Mouse (Mus musculus): ENCODE data around the gene Fitm1. TPM values are rescaled to one million over a fixed set of nuclear protein-coding genes. Genes with fewer than 3 reads are reported as not detected.

Gene Fitm1
- polyA plus RNA-seq, 1 experiment from 2014 or later = 0.63 TPM

GRCm38 (mm10) chr14:55586149-55586548, 10.7 kb downstream of the Fitm1 start:
- Histone ChIP-seq H3K4me1 (peaks cover 80% of the 10 kb centered on the region), H3K36me3 (peaks cover 42% of the 10 kb centered on the region), H3K4me3 (peak overlapping the region; percentile 80), H3K4me2 (peak overlapping the region; percentile 99), H3K27me3 (replicated peaks) (no peaks in the 10 kb centered on the region), H3K9me3 (replicated peaks) (no peaks in the 10 kb centered on the region), H3K27ac (peak overlapping the region; percentile 97), H3K9ac (peak overlapping the region; percentile 79)
- peak; percentile 54 for ATAC-seq
- WGBS (ENCODE audit: insufficient replicate concordance) = 18% methylated on average over 2 of the region's 2 CpGs

- H3K36me3 ChIP-seq = peaks cover 35% of the 10 kb centered on the region
- H3K27ac ChIP-seq = no peak overlapping the region; the same call in 1 of the 2 replicates
- H3K27me3 ChIP-seq (replicated peaks) = no peaks in the 10 kb centered on the region
- H3K9me3 ChIP-seq (replicated peaks) = no peaks in the 10 kb centered on the region
- peak overlapping the region; percentile 93; the same call in 1 of the 2 replicates for H3K4me2 ChIP-seq
- peaks cover 80% of the 10 kb centered on the region for H3K4me1 ChIP-seq
- ATAC-seq = no peak
- no peak overlapping the region for H3K4me3 ChIP-seq
- H3K9ac ChIP-seq = no peak overlapping the region
- 89% methylated on average over 5 of the region's 5 CpGs for WGBS (ENCODE audit: insufficient replicate concordance)
These were observed 13.9 kb downstream of the Fitm1 start for GRCm38 (mm10) chr14:55589271-55589670.

- peak overlapping the region; percentile 93 for H3K4me2 ChIP-seq
- H3K9ac ChIP-seq = peak overlapping the region; percentile 92
- peaks cover 74% of the 10 kb centered on the region for H3K4me1 ChIP-seq
- no peaks in the 10 kb centered on the region for H3K27me3 ChIP-seq (replicated peaks)
- ATAC-seq = no peak
- peaks cover 42% of the 10 kb centered on the region for H3K36me3 ChIP-seq
- peak overlapping the region; percentile 94 for H3K27ac ChIP-seq
- H3K9me3 ChIP-seq (replicated peaks) = no peaks in the 10 kb centered on the region
- peak overlapping the region; percentile 82 for H3K4me3 ChIP-seq
- WGBS (ENCODE audit: insufficient replicate concordance) = 71% methylated on average over 11 of the region's 11 CpGs
These were observed 14.5 kb downstream of the Fitm1 start for GRCm38 (mm10) chr14:55589771-55590448.

GRCm38 (mm10) chr14:55590748-55591330, 15.4 kb downstream of the Fitm1 start, which contains the start of gene Psme2:
TSS of gene Psme2 (minus strand) at chr14:55591113.
- Histone ChIP-seq H3K4me1 (peaks cover 66% of the 10 kb centered on the region), H3K9me3 (replicated peaks) (no peaks in the 10 kb centered on the region), H3K4me3 (peak within 1 kb of the TSS; percentile 82), H3K4me2 (peak within 1 kb of the TSS; percentile 93), H3K36me3 (peaks cover 51% of the 10 kb centered on the region), H3K9ac (peak within 1 kb of the TSS; percentile 92), H3K27ac (peak within 1 kb of the TSS; percentile 94), H3K27me3 (replicated peaks) (no peaks in the 10 kb centered on the region)
- WGBS (ENCODE audit: insufficient replicate concordance) = under 1% methylated on average over 22 of the region's 22 CpGs
- peak; percentile 86 for ATAC-seq

GRCm38 (mm10) chr14:55591331-55591891, 16.0 kb downstream of the Fitm1 start, which contains the start of gene Rnf31:
TSS of gene Rnf31 (plus strand) at chr14:55591708.
- H3K27ac ChIP-seq = peak within 1 kb of the TSS; percentile 94
- under 1% methylated on average over 33 of the region's 33 CpGs for WGBS (ENCODE audit: insufficient replicate concordance)
- no peaks in the 10 kb centered on the region for H3K27me3 ChIP-seq (replicated peaks)
- peak; percentile 91 for ATAC-seq
- H3K4me2 ChIP-seq = peak within 1 kb of the TSS; percentile 93
- H3K9ac ChIP-seq = peak within 1 kb of the TSS; percentile 92
- peak within 1 kb of the TSS; percentile 82 for H3K4me3 ChIP-seq
- H3K36me3 ChIP-seq = peaks cover 57% of the 10 kb centered on the region
- H3K4me1 ChIP-seq = peaks cover 60% of the 10 kb centered on the region
- no peaks in the 10 kb centered on the region for H3K9me3 ChIP-seq (replicated peaks)

- Histone ChIP-seq H3K36me3 (peaks cover 60% of the 10 kb centered on the region), H3K4me1 (peaks cover 52% of the 10 kb centered on the region), H3K27me3 (replicated peaks) (no peaks in the 10 kb centered on the region), H3K27ac (peak overlapping the region; percentile 94), H3K4me2 (peak overlapping the region; percentile 93), H3K9ac (peak overlapping the region; percentile 92), H3K4me3 (peak overlapping the region; percentile 82), H3K9me3 (replicated peaks) (no peaks in the 10 kb centered on the region)
- 4% methylated on average over 16 of the region's 16 CpGs for WGBS (ENCODE audit: insufficient replicate concordance)
- no peak for ATAC-seq
These were observed 16.8 kb downstream of the Fitm1 start for GRCm38 (mm10) chr14:55592226-55592625.

- Histone ChIP-seq H3K4me3 (no peak overlapping the region), H3K27me3 (replicated peaks) (no peaks in the 10 kb centered on the region), H3K9me3 (replicated peaks) (no peaks in the 10 kb centered on the region), H3K4me1 (peaks cover 24% of the 10 kb centered on the region), H3K36me3 (peaks cover 76% of the 10 kb centered on the region), H3K4me2 (no peak overlapping the region), H3K9ac (no peak overlapping the region), H3K27ac (0 out of 2 replicates have a peak overlapping the region, but pooled peaks have one; percentile 12)
- ATAC-seq = no peak
- WGBS (ENCODE audit: insufficient replicate concordance) = 87% methylated on average over 13 of the region's 13 CpGs
These were observed 20.7 kb downstream of the Fitm1 start for GRCm38 (mm10) chr14:55596036-55596690.

GRCm38 (mm10) chr14:55598521-55599390, 23.3 kb downstream of the Fitm1 start:
- H3K4me2 ChIP-seq = no peak overlapping the region
- 92% methylated on average over 21 of the region's 21 CpGs for WGBS (ENCODE audit: insufficient replicate concordance)
- no peak for ATAC-seq
- H3K4me3 ChIP-seq = no peak overlapping the region
- H3K9ac ChIP-seq = no peak overlapping the region
- no peaks in the 10 kb centered on the region for H3K27me3 ChIP-seq (replicated peaks)
- H3K4me1 ChIP-seq = peaks cover 21% of the 10 kb centered on the region
- no peak overlapping the region for H3K27ac ChIP-seq
- H3K36me3 ChIP-seq = peaks cover 96% of the 10 kb centered on the region
- H3K9me3 ChIP-seq (replicated peaks) = no peaks in the 10 kb centered on the region

GRCm38 (mm10) chr14:55603271-55603632, 27.8 kb downstream of the Fitm1 start, which contains the start of gene Irf9:
TSS of gene Irf9 (plus strand) at chr14:55603571.
- peak within 1 kb of the TSS; percentile 94 for H3K27ac ChIP-seq
- peaks cover 46% of the 10 kb centered on the region for H3K4me1 ChIP-seq
- H3K4me2 ChIP-seq = peak within 1 kb of the TSS; percentile 70

GRCm38 (mm10) chr14:55603633-55604576, 28.5 kb downstream of the Fitm1 start:
- peak overlapping the region; percentile 70 for H3K4me2 ChIP-seq
- peak overlapping the region; percentile 72 for H3K9ac ChIP-seq
- H3K4me3 ChIP-seq = peak overlapping the region; percentile 63
- no peaks in the 10 kb centered on the region for H3K27me3 ChIP-seq (replicated peaks)
- no peaks in the 10 kb centered on the region for H3K9me3 ChIP-seq (replicated peaks)
- peaks cover 86% of the 10 kb centered on the region for H3K36me3 ChIP-seq
- ATAC-seq = peak; percentile 94
- 16% methylated on average over 19 of the region's 19 CpGs for WGBS (ENCODE audit: insufficient replicate concordance)
- H3K4me1 ChIP-seq = peaks cover 46% of the 10 kb centered on the region
- H3K27ac ChIP-seq = peak overlapping the region; percentile 94

More at GRCm38 (mm10) chr14:55603271-55603632, 27.8 kb downstream of the Fitm1 start, which contains the start of gene Irf9:
- Histone ChIP-seq H3K9ac (peak within 1 kb of the TSS; percentile 72), H3K36me3 (peaks cover 86% of the 10 kb centered on the region), H3K27me3 (replicated peaks) (no peaks in the 10 kb centered on the region), H3K4me3 (peak within 1 kb of the TSS; percentile 63), H3K9me3 (replicated peaks) (no peaks in the 10 kb centered on the region)
- WGBS (ENCODE audit: insufficient replicate concordance) = 81% methylated on average over 7 of the region's 7 CpGs
- ATAC-seq = no peak

Data from liver, embryonic 12.5 days (tissue).